Mouse (Mus musculus) heart, embryonic 14.5 days (tissue): ENCODE measurements at regions not wholly inside any gene's neighbourhood (a gene's known extent, or its start where the extent isn't known, plus 50 kb on each side); places are given as distances from the start of the nearest gene placed in this dataset.

Experiments
- ATAC-seq: fragments of 200-750 bp; cut with Nextera tagmentation; 2 replicates; pipeline ENCODE4 v1.8.0; 2017; ENCODE audit warnings: low read depth, moderate TSS enrichment; ENCODE audit not compliant: insufficient number of reproducible peaks, insufficient read depth, low FRiP score
- H3K27ac ChIP-seq, 2 experiments: fragments of 200-500 bp in 1 of 2; fragments of 300-500 bp in 1 of 2; sonication (generic) in 1 of 2; replicated peaks in 1 of 2; 2 replicates each; pipeline ENCODE4 v1.5.1; 2012 to 2014; ENCODE audit warnings: low read depth in 2 of 2, low read length in 2 of 2, control low read depth in 1 of 2, mild to moderate bottlenecking in 1 of 2, mixed read lengths in 1 of 2; ENCODE audit not compliant: control insufficient read depth in 1 of 2, insufficient read depth in 1 of 2
- H3K27me3 ChIP-seq: fragments of 300-500 bp; sonication (generic); 2 replicates; pipeline ENCODE4 v1.6.1; 2014; ENCODE audit warnings: mild to moderate bottlenecking, low read length, control low read depth; ENCODE audit not compliant: control insufficient read depth, insufficient read depth
- H3K36me3 ChIP-seq: fragments of 300-500 bp; sonication (generic); 2 replicates; pipeline ENCODE4 v1.6.1; 2014; ENCODE audit warnings: mild to moderate bottlenecking, control low read depth, low read length, mixed read lengths; ENCODE audit not compliant: control insufficient read depth, insufficient read depth
- H3K4me1 ChIP-seq, 2 experiments: fragments of 200-500 bp in 1 of 2; fragments of 300-500 bp in 1 of 2; sonication (generic) in 1 of 2; 2 replicates each; pipeline ENCODE4 v1.6.1; 2012 to 2014; ENCODE audit warnings: low read length in 2 of 2, control low read depth in 1 of 2, mixed read lengths in 1 of 2; ENCODE audit not compliant: control insufficient read depth in 2 of 2, insufficient read depth in 2 of 2
- H3K4me2 ChIP-seq: fragments of 300-500 bp; sonication (generic); 2 replicates; pipeline ENCODE4 v1.6.1; 2014; ENCODE audit warnings: mild to moderate bottlenecking, low read length
- H3K4me3 ChIP-seq, 2 experiments: fragments of 200-500 bp in 1 of 2; fragments of 300-500 bp in 1 of 2; sonication (generic) in 1 of 2; 2 replicates each; pipeline ENCODE4 v1.5.1; 2012 to 2014; ENCODE audit warnings: low read length in 2 of 2, mild to moderate bottlenecking in 2 of 2, control low read depth in 1 of 2, low read depth in 1 of 2, moderate library complexity in 1 of 2; ENCODE audit not compliant: control insufficient read depth in 1 of 2, insufficient read depth in 1 of 2
- H3K9ac ChIP-seq: fragments of 300-500 bp; sonication (generic); 2 replicates; pipeline ENCODE4 v1.6.1; 2014; ENCODE audit warnings: mild to moderate bottlenecking, low read length
- H3K9me3 ChIP-seq: fragments of 300-500 bp; sonication (generic); 2 replicates; pipeline ENCODE4 v1.6.1; 2016; ENCODE audit warnings: low read length, control low read depth; ENCODE audit not compliant: control insufficient read depth
- WGBS: fragments of 180-500 bp; shearing (Covaris S2); extraction: QIAGEN DNeasy Blood & Tissue Kit; methylation state at CpG from one replicate; pipeline ENCODE4 v1.1.7; 2014; 5-methylcytosine and 5-hydroxymethylcytosine counted together

DNA sequence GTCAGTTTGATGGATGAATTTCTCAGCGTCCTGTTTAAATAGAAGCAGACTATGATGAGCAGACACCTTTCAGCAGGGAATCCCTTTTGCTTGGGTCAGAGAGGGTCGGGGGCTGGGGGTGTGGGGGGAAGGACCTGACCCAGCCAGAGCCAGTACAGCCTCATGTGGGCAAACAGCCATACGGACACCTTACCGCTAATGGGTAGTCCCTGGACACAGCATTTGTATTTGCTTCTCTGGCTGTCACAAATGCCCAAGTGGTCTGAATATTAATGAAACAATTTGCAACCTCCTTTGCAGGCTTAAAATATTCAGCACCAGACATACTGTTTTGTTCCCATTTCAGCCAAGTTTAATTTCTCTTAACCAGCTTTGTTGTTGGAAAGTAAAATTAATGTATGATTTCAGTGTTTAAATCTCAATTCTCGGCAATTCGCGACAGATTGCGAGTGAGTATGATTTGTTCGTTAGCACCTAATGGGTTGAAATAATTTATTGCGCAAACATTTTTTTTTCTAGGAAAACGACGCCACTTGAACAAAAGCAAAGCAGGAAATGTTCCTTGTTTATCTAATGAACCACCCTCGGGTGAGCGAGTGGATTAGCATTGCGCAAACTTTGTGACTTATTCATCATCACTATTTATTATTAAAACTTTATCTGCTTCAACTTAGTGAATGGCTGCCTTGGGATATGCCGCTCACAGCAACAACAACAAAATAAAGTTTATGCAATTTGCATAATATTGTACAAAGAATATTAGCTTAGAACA lies 166.2 kb downstream of the Cdh26 start:
- Histone ChIP-seq H3K4me2 (no peak overlapping the region), H3K36me3 (no peaks in the 10 kb centered on the region), H3K27ac (no peak overlapping the region), H3K9me3 (peaks cover 9% of the 10 kb centered on the region; the same call in 1 of the 2 replicates), H3K9ac (no peak overlapping the region), H3K4me1 (peaks cover 2% of the 10 kb centered on the region in 2 experiments; a peak in 1 of 4 replicates), H3K4me3 (no peak overlapping the region), H3K27me3 (no peaks in the 10 kb centered on the region)
- 71% methylated on average over 16 of the region's 16 CpGs for WGBS
- ATAC-seq: no peak

DNA sequence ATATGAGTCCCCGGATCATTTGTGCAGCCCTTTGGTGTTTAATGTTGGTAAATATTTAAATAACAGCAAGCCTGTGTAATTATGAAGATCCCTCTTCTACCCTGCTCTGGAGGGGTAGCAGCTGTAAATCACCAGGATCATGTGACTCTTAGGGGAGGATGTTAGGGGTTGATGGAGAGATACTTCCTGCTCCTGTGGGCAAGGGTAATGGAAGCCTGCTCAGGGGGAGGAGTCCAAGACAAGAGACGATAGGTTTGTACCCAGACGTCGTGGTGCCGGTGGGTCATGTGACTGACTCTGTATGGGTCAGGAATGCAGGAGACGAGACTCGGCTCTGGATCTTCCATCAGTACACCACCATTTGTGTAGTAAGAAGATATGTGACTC lies 166.7 kb downstream of the Cdh26 start:
- no peak overlapping the region for H3K27ac ChIP-seq
- peaks cover 2% of the 10 kb centered on the region in 2 experiments; a peak in 1 of 4 replicates for H3K4me1 ChIP-seq
- no peaks in the 10 kb centered on the region for H3K27me3 ChIP-seq
- 58% methylated on average over 7 of the region's 7 CpGs for WGBS
- H3K4me2 ChIP-seq: no peak overlapping the region
- H3K9ac ChIP-seq: no peak overlapping the region
- no peak overlapping the region for H3K4me3 ChIP-seq
- H3K9me3 ChIP-seq: peaks cover 9% of the 10 kb centered on the region; the same call in 1 of the 2 replicates
- no peak for ATAC-seq
- H3K36me3 ChIP-seq: no peaks in the 10 kb centered on the region

DNA sequence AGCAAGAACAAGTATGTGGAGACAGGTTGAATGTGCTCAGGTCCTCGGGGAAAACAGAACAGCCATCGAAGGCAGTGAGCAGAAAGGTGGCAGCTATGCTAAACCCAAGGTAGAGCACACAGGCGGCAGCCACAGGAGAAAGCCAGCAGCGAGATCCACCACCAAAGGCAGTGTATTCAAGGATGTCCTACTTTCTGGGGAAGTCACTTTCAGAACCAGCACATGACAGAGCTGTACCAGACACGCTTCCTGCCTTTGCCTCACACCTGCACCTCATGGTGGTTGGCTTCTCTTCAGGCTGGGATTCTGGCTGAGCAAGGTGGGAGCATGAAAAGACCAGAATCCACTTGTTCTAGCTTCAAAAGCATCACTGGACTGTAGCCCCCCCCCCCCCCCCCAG lies 168.0 kb downstream of the Cdh26 start:
- H3K27ac ChIP-seq: no peak overlapping the region
- no peak for ATAC-seq
- 88% methylated on average over 5 of the region's 5 CpGs for WGBS

GRCm38 (mm10) chr2:178598836-178599235 lies 168.5 kb downstream of the Cdh26 start:
- Histone ChIP-seq H3K4me2 (no peak overlapping the region), H3K27ac (no peak overlapping the region), H3K4me1 (peaks cover 1 to 2% of the 10 kb centered on the region in 2 experiments; a peak in 1 of 4 replicates), H3K9ac (no peak overlapping the region), H3K27me3 (no peaks in the 10 kb centered on the region), H3K9me3 (peaks cover 9% of the 10 kb centered on the region; the same call in 1 of the 2 replicates), H3K4me3 (no peak overlapping the region), H3K36me3 (no peaks in the 10 kb centered on the region)
- WGBS: 86% methylated on average over 3 of the region's 3 CpGs
- no peak for ATAC-seq

More for the DNA sequence above, 168.0 kb downstream of the Cdh26 start:
- no peak overlapping the region for H3K4me2 ChIP-seq
- peaks cover 2% of the 10 kb centered on the region in 2 experiments; a peak in 1 of 4 replicates for H3K4me1 ChIP-seq
- no peak overlapping the region for H3K9ac ChIP-seq
- H3K27me3 ChIP-seq: no peaks in the 10 kb centered on the region
- no peaks in the 10 kb centered on the region for H3K36me3 ChIP-seq
- H3K9me3 ChIP-seq: peaks cover 9% of the 10 kb centered on the region; the same call in 1 of the 2 replicates
- no peak overlapping the region for H3K4me3 ChIP-seq

- no peak overlapping the region for H3K9ac ChIP-seq
- 75% methylated on average over 2 of the region's 2 CpGs for WGBS
- H3K4me3 ChIP-seq: no peak overlapping the region
- H3K36me3 ChIP-seq: no peaks in the 10 kb centered on the region
- H3K4me2 ChIP-seq: no peak overlapping the region
- H3K27me3 ChIP-seq: no peaks in the 10 kb centered on the region
- H3K9me3 ChIP-seq: peaks cover 9% of the 10 kb centered on the region; the same call in 1 of the 2 replicates
- H3K4me1 ChIP-seq: peaks cover 2 to 4% of the 10 kb centered on the region in 2 experiments; a peak in 2 of 4 replicates
- H3K27ac ChIP-seq: no peak overlapping the region
- no peak for ATAC-seq
Measured at GRCm38 (mm10) chr2:178603443-178603842, 173.1 kb downstream of the Cdh26 start.

GRCm38 (mm10) chr2:178606733-178607132 lies 176.4 kb downstream of the Cdh26 start:
- 26% methylated on average over 4 of the region's 4 CpGs for WGBS
- no peak overlapping the region for H3K4me2 ChIP-seq
- H3K4me3 ChIP-seq: no peak overlapping the region
- no peak overlapping the region for H3K9ac ChIP-seq
- peaks cover 2 to 4% of the 10 kb centered on the region in 2 experiments; a peak in 2 of 4 replicates for H3K4me1 ChIP-seq
- H3K36me3 ChIP-seq: no peaks in the 10 kb centered on the region
- H3K27me3 ChIP-seq: no peaks in the 10 kb centered on the region
- peak; percentile 59; the same call in 1 of the 2 replicates for ATAC-seq
- H3K9me3 ChIP-seq: no peaks in the 10 kb centered on the region
- H3K27ac ChIP-seq: no peak overlapping the region

GRCm38 (mm10) chr2:178610211-178610975 lies 180.1 kb downstream of the Cdh26 start:
- Histone ChIP-seq H3K27ac (no peak overlapping the region), H3K27me3 (no peaks in the 10 kb centered on the region), H3K4me2 (no peak overlapping the region), H3K36me3 (no peaks in the 10 kb centered on the region), H3K4me3 (no peak overlapping the region), H3K9ac (no peak overlapping the region), H3K4me1 (peaks cover 2 to 4% of the 10 kb centered on the region in 2 experiments; a peak in 2 of 4 replicates), H3K9me3 (no peaks in the 10 kb centered on the region)
- ATAC-seq: no peak
- WGBS: 70% methylated on average over 18 of the region's 18 CpGs
